Comparison of ENCODE assay signal across 10 mouse cellular contexts in the genomic region with DNA sequence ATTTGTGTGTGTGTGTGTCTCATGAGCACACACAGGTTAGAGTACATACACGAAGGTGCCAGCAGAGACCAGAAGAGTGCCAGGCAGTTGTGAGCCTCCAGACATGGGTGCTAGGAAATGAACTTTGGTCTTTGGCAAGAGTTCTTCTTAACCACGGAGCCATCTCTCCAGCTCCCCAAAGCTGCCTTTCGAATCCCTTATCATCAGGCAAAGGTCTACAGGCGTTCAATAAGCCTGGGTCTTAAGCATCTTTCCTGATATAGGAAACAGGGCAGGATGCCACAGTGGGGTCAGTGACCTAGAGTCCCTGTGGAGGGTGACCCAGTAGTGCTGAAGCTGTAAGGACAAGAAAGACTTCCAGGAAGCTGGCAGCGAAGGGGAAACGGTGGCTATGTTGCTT.
DNase-seq lines count a peak whose midpoint lies in the region; ATAC-seq and TF ChIP-seq lines count a peak whose summit lies in the region.
"Had no signal": no experiment of that assay in that cellular context is flagged by ENCODE, and none has a peak within 500 bp of the region (broad histone marks: within the 10 kb centered on the region; RNA-seq: fewer than 3 reads in every experiment).

No protein-coding gene starts in this region.

- no peak for DNase-seq in embryonic facial prominence, embryonic 11.5 days (ENCODE audit: low spot score)
- DNase-seq in embryonic facial prominence, embryonic 10.5 days (ENCODE audit: low spot score): no peak
- no peak for DNase-seq in lung, postnatal 0 days (ENCODE audit: low spot score)
- no peak for DNase-seq in lung, postnatal 10 days
- DNase-seq in kidney, postnatal 0 days (ENCODE audit: low spot score): no peak
- no peak for DNase-seq in layer of hippocampus, postnatal 25 days (ENCODE audit: extremely low spot score in 1 of 2, low spot score in 1 of 2)
- no peak for DNase-seq in cerebellum, adult 8-10 months
- DNase-seq: thymus, postnatal 14 days had no signal

- no peak overlapping the region for H3K9ac ChIP-seq in embryonic facial prominence, embryonic 11.5 days (replicated peaks; ENCODE audit: low read length)
- no peak overlapping the region for H3K9ac ChIP-seq in lung, postnatal 0 days (replicated peaks; ENCODE audit: low read depth)
- no peak overlapping the region for H3K9ac ChIP-seq in kidney, postnatal 0 days (ENCODE audit: low read depth, low read length)
- no peak overlapping the region for H3K9ac ChIP-seq in stomach, embryonic 14.5 days (replicated peaks; ENCODE audit: low read depth, low read length)

- H3K27me3 ChIP-seq in embryonic facial prominence, embryonic 11.5 days (ENCODE audit: control insufficient read depth, insufficient read depth, low read length): no peaks in the 10 kb centered on the region
- H3K27me3 ChIP-seq in embryonic facial prominence, embryonic 10.5 days (replicated peaks; ENCODE audit: low read depth, poor library complexity, severe bottlenecking): peaks cover 26% of the 10 kb centered on the region
- no peaks in the 10 kb centered on the region for H3K27me3 ChIP-seq in lung, postnatal 0 days (replicated peaks; ENCODE audit: insufficient read depth, low read length)
- no peaks in the 10 kb centered on the region for H3K27me3 ChIP-seq in kidney, postnatal 0 days (ENCODE audit: insufficient read depth, low read length)
- H3K27me3 ChIP-seq in stomach, embryonic 14.5 days (ENCODE audit: control insufficient read depth, insufficient read depth, low read length): no peaks in the 10 kb centered on the region

- no peak overlapping the region for H3K4me2 ChIP-seq in embryonic facial prominence, embryonic 11.5 days (ENCODE audit: low read depth, low read length)
- no peak overlapping the region for H3K4me2 ChIP-seq in lung, postnatal 0 days (replicated peaks; ENCODE audit: low read depth, low read length)
- H3K4me2 ChIP-seq in kidney, postnatal 0 days (ENCODE audit: low read length): no peak overlapping the region
- H3K4me2 ChIP-seq in stomach, embryonic 14.5 days (replicated peaks; ENCODE audit: low read depth, low read length): no peak overlapping the region

- H3K36me3 ChIP-seq in embryonic facial prominence, embryonic 11.5 days (replicated peaks; ENCODE audit: control insufficient read depth, insufficient read depth, low read depth, low read length): no peaks in the 10 kb centered on the region
- H3K36me3 ChIP-seq in embryonic facial prominence, embryonic 10.5 days (replicated peaks): no peaks in the 10 kb centered on the region
- no peaks in the 10 kb centered on the region for H3K36me3 ChIP-seq in lung, postnatal 0 days (ENCODE audit: insufficient read depth, low read length)
- H3K36me3 ChIP-seq in kidney, postnatal 0 days (ENCODE audit: insufficient read depth, low read length): no peaks in the 10 kb centered on the region
- H3K36me3 ChIP-seq in stomach, embryonic 14.5 days (ENCODE audit: control insufficient read depth, insufficient read depth, low read length): no peaks in the 10 kb centered on the region

- TF ChIP-seq EP300 in lung, postnatal 0 days (IDR thresholded peaks at IDR 0.05): no peak

- H3K27ac ChIP-seq in embryonic facial prominence, embryonic 11.5 days (replicated peaks; ENCODE audit: low read depth, low read length): 0 out of 2 replicates have a peak overlapping the region, but pooled peaks have one; percentile 13
- H3K27ac ChIP-seq in embryonic facial prominence, embryonic 10.5 days (replicated peaks): no peak overlapping the region; the same call in 1 of the 2 replicates
- 0 out of 2 replicates have a peak overlapping the region, but pooled peaks have one; percentile 22 for H3K27ac ChIP-seq in lung, postnatal 0 days (ENCODE audit: low read length)
- peak overlapping the region; percentile 91; the same call in 1 of the 2 replicates for H3K27ac ChIP-seq in kidney, postnatal 0 days
- peak overlapping the region; percentile 95; the same call in 1 of the 2 replicates for H3K27ac ChIP-seq in stomach, embryonic 14.5 days (ENCODE audit: low read length)

- TF ChIP-seq CTCF in lung, postnatal 0 days (IDR thresholded peaks at IDR 0.05): no peak
- TF ChIP-seq CTCF in kidney, postnatal 0 days (IDR thresholded peaks at IDR 0.05; ENCODE audit: low read depth): no peak

- ATAC-seq in embryonic facial prominence, embryonic 11.5 days (replicated peaks; ENCODE audit: insufficient number of reproducible peaks, low FRiP score, low TSS enrichment, low read depth): no peak
- ATAC-seq in lung, postnatal 0 days: no peak
- no peak for ATAC-seq in kidney, postnatal 0 days (replicated peaks; ENCODE audit: low FRiP score, low read depth)
- no peak for ATAC-seq in stomach, embryonic 14.5 days (ENCODE audit: insufficient number of reproducible peaks, insufficient read depth, low FRiP score, low read depth)
- ATAC-seq: activated CD4-positive, CD25-positive, alpha-beta regulatory T cell, adult 4 months had no signal

- peaks cover 7% of the 10 kb centered on the region for H3K4me1 ChIP-seq in embryonic facial prominence, embryonic 11.5 days (ENCODE audit: control insufficient read depth, insufficient read depth, low read length)
- peaks cover 38% of the 10 kb centered on the region for H3K4me1 ChIP-seq in embryonic facial prominence, embryonic 10.5 days
- H3K4me1 ChIP-seq in lung, postnatal 0 days (ENCODE audit: insufficient read depth, low read depth, low read length): peaks cover 16% of the 10 kb centered on the region
- H3K4me1 ChIP-seq in kidney, postnatal 0 days (replicated peaks; ENCODE audit: insufficient read depth, low read length): 0 out of 2 replicates have a peak, but pooled peaks cover 5% of the 10 kb centered on the region
- peaks cover 23% of the 10 kb centered on the region for H3K4me1 ChIP-seq in stomach, embryonic 14.5 days (ENCODE audit: control insufficient read depth, insufficient read depth, low read length)

- H3K4me3 ChIP-seq in embryonic facial prominence, embryonic 11.5 days (ENCODE audit: low read depth, low read length): no peak overlapping the region
- H3K4me3 ChIP-seq in embryonic facial prominence, embryonic 10.5 days: no peak overlapping the region
- no peak overlapping the region for H3K4me3 ChIP-seq in lung, postnatal 0 days (ENCODE audit: low read depth, low read length)
- H3K4me3 ChIP-seq in kidney, postnatal 0 days (replicated peaks; ENCODE audit: low read depth, low read length): no peak overlapping the region
- no peak overlapping the region for H3K4me3 ChIP-seq in stomach, embryonic 14.5 days (ENCODE audit: low read depth, low read length)

- WGBS in embryonic facial prominence, embryonic 11.5 days: 73% methylated on average over 6 of the region's 6 CpGs
- 77% methylated on average over 6 of the region's 6 CpGs for WGBS in embryonic facial prominence, embryonic 10.5 days
- 58% methylated on average over 6 of the region's 6 CpGs for WGBS in lung, postnatal 0 days
- WGBS in kidney, postnatal 0 days: 64% methylated on average over 6 of the region's 6 CpGs
- 70% methylated on average over 6 of the region's 6 CpGs for WGBS in stomach, embryonic 14.5 days

- H3K9me3 ChIP-seq in embryonic facial prominence, embryonic 11.5 days (replicated peaks; ENCODE audit: control insufficient read depth, low read length): no peaks in the 10 kb centered on the region
- no peaks in the 10 kb centered on the region for H3K9me3 ChIP-seq in embryonic facial prominence, embryonic 10.5 days
- no peaks in the 10 kb centered on the region for H3K9me3 ChIP-seq in lung, postnatal 0 days (ENCODE audit: low read length)
- no peaks in the 10 kb centered on the region for H3K9me3 ChIP-seq in kidney, postnatal 0 days (replicated peaks; ENCODE audit: low read length)
- H3K9me3 ChIP-seq in stomach, embryonic 14.5 days (ENCODE audit: control insufficient read depth, low read depth, low read length): no peaks in the 10 kb centered on the region
